Mouse (Mus musculus) lung, adult 2 months (tissue): ENCODE data around the gene Acer1. TPM values are rescaled to one million over a fixed set of nuclear protein-coding genes. Genes with fewer than 3 reads are reported as not detected.

Source experiments
- DNase-seq: peaks from one replicate; pipeline ENCODE4 v3.0.0; 2022
- H3K4me1 ChIP-seq: fragments of 200-500 bp; 2 replicates; pipeline ENCODE4 v1.6.1; 2011; ENCODE audit warnings: low read length; ENCODE audit not compliant: control insufficient read depth, insufficient read depth
- H3K4me3 ChIP-seq: fragments of 200-500 bp; replicated peaks from 2 replicates; pipeline ENCODE3; 2011; ENCODE audit warnings: low read depth, mild to moderate bottlenecking, control low read depth, low read length; ENCODE audit errors: extremely low read depth
- CTCF ChIP-seq: fragments of 200-500 bp; IDR thresholded peaks from 2 replicates; pipeline ENCODE4 v1.5.1; 2011; ENCODE audit warnings: mild to moderate bottlenecking, low read length, control low read depth; ENCODE audit not compliant: insufficient read depth
- POLR2A ChIP-seq: fragments of 200-500 bp; IDR thresholded peaks from 2 replicates; pipeline ENCODE4 v1.6.1; 2011; ENCODE audit warnings: low read depth, mild to moderate bottlenecking, control low read depth, low read length, borderline replicate concordance; ENCODE audit errors: extremely low read depth
- WGBS: fragments of 180-500 bp; shearing (Covaris S2); methylation state at CpG from one replicate; pipeline ENCODE4 v1.1.7; 2018; 5-methylcytosine and 5-hydroxymethylcytosine counted together
- polyA plus RNA-seq: library from polyadenylated mRNA; depleted of rRNA; stranded (reverse); fragments of >200 nt; gene quantifications from 2 replicates; pipeline ENCODE4 v1.2.3, GENCODE M21; 2012

Acer1 gene
- polyA plus RNA-seq, 1 experiment: 6.2 TPM

- Histone ChIP-seq H3K4me1 (no peaks in the 10 kb centered on the region), H3K4me3 (no peak overlapping the region)
- no peak for DNase-seq
- WGBS: 63% methylated on average over 4 of the region's 4 CpGs
- TF ChIP-seq CTCF: no peak
- TF ChIP-seq POLR2A: no peak
Measured at GRCm38 (mm10) chr17:56958667-56959066, 23.3 kb downstream of the Acer1 start.

DNA sequence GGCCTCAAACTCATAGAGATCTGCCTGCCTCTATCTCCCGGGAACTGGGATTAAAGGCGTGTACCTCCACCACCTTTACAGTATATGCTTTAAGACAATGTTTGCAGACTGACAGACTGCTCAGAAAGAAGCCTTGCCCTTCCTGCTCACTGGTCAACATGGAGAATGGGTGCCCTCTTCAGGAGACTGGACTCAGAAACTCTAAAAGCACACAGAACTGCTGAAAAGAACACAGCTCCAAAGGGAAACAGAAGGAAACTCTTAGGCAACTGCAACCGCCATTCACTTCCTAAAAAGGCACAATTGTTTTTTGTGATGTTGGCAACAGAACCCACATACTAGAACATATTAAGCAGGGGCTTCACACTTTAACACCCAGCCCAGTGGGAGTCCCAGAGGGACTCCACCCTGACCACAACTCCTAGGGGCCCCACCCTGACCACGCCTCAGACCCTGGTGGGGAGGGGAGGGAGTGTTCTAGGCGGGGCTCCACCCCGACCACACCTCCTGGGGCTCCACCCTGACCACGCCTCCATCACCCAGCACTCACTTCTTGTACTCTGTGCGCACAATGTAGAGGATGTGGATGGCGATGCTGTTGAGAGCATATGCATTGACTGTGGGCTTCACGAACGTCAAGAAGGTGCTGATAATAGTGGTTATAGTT lies 24.0 kb downstream of the Acer1 start:
- Histone ChIP-seq H3K4me3 (no peak overlapping the region), H3K4me1 (no peaks in the 10 kb centered on the region)
- no peak for TF ChIP-seq CTCF
- no peak for TF ChIP-seq POLR2A
- 22% methylated on average over 11 of the region's 11 CpGs for WGBS
- no peak for DNase-seq

GRCm38 (mm10) chr17:56954871-56955270 lies 27.1 kb downstream of the Acer1 start:
- 77% methylated on average over 7 of the region's 7 CpGs for WGBS
- H3K4me3 ChIP-seq: no peak overlapping the region
- H3K4me1 ChIP-seq: no peaks in the 10 kb centered on the region
- DNase-seq: no peak
- TF ChIP-seq CTCF (no peak), POLR2A (no peak)

DNA sequence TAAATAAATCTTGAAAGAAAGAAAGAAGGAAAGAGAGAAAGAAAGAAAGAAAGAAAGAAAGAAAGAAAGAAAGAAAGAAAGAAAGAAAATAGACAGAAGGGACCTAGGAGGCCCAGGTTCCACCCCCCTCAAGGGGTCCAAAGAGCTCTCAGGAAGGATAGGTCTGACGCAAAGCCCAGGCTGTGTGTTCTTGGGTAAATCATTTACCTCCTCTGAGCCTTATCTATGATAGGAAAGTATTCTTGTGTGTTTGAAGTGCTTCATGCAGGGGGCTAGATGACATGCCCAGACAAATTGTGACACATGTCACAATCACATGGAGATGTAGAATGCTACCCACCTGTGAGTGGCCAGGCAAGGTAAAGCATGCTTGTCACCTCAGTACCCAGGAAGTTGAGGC lies 29.3 kb downstream of the Acer1 start:
- no peak for TF ChIP-seq CTCF
- TF ChIP-seq POLR2A: no peak
- no peak overlapping the region for H3K4me3 ChIP-seq
- H3K4me1 ChIP-seq: no peaks in the 10 kb centered on the region
- 68% methylated on average over 1 of the region's 1 CpGs for WGBS
- DNase-seq: no peak

- peak; percentile 57 for DNase-seq
- 14% methylated on average over 3 of the region's 3 CpGs for WGBS
- no peaks in the 10 kb centered on the region for H3K4me1 ChIP-seq
- no peak overlapping the region for H3K4me3 ChIP-seq
- TF ChIP-seq POLR2A (no peak), CTCF (peak; percentile 96)
Measured at GRCm38 (mm10) chr17:56950915-56951314, 31.0 kb downstream of the Acer1 start.

GRCm38 (mm10) chr17:56938751-56939150 lies 43.2 kb downstream of the Acer1 start:
- H3K4me3 ChIP-seq: no peak overlapping the region
- no peak for DNase-seq
- no peak for TF ChIP-seq CTCF
- no peak for TF ChIP-seq POLR2A
- WGBS: 89% methylated on average over 4 of the region's 4 CpGs
- H3K4me1 ChIP-seq: peaks cover 1% of the 10 kb centered on the region; the same call in 1 of the 2 replicates

GRCm38 (mm10) chr17:56936731-56937130 lies 45.2 kb downstream of the Acer1 start:
- no peak for DNase-seq
- TF ChIP-seq POLR2A (no peak), CTCF (no peak)
- Histone ChIP-seq H3K4me3 (no peak overlapping the region), H3K4me1 (peaks cover 4% of the 10 kb centered on the region; the same call in 1 of the 2 replicates)
- 90% methylated on average over 7 of the region's 7 CpGs for WGBS

GRCm38 (mm10) chr17:56935363-56936131 lies 46.4 kb downstream of the Acer1 start, which contains the start of gene Mllt1:
Gene Mllt1 (minus strand): TSS chr17:56935415.
- TF ChIP-seq CTCF (peak; percentile 74), POLR2A (no peak)
- 5% methylated on average over 72 of the region's 76 CpGs for WGBS
- H3K4me3 ChIP-seq: peak within 1 kb of the TSS; percentile 77
- H3K4me1 ChIP-seq: peaks cover 4% of the 10 kb centered on the region; the same call in 1 of the 2 replicates
- DNase-seq: peak; percentile 100

DNA sequence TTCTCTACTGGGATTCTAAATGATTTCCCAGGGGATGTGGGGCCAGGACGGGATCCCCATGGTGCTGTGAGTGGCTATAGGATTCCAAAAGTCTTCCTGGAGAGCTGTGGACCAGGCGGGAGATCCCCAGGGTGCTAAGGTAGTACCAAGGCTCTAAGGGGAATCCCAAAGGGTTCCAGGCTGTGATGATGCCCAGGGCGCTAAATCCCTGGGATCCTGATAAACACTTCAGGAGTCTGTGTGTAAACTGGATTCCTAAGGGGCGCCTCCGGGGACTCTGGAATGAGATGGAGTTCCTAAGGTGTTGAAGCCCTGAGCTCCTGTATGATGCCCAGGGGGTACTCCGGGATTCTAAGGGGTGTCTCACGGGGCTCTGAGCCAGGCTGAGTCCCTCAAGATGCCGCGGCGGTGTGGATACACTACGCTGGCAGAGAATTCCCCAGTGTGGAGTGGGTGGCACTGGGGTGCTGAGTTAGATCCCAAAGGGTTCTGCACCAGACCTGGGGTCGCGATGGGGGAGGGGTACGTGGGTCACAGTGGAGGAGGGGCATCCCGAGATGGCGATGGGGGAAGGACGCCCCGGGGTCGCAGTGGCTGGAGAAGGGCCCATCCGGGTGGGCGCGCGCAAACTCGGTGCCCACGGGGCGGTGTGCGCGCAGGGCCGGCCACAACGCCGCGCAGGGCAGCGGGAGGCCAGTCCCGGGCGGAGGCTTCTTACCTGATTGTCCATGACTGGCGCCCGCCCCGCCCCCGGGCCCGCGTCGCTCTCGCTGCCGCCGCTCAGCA lies 47.2 kb downstream of the Acer1 start:
- no peak for TF ChIP-seq CTCF
- TF ChIP-seq POLR2A: no peak
- peak overlapping the region; percentile 77 for H3K4me3 ChIP-seq
- peaks cover 7% of the 10 kb centered on the region for H3K4me1 ChIP-seq
- 2% methylated on average over 34 of the region's 45 CpGs for WGBS
- peak; percentile 7 for DNase-seq

GRCm38 (mm10) chr17:56933395-56933794 lies 48.5 kb downstream of the Acer1 start:
- no peak for DNase-seq
- 86% methylated on average over 2 of the region's 2 CpGs for WGBS
- TF ChIP-seq CTCF (no peak), POLR2A (no peak)
- H3K4me1 ChIP-seq: peaks cover 7% of the 10 kb centered on the region
- H3K4me3 ChIP-seq: no peak overlapping the region
